Mouse (Mus musculus): ENCODE data around the gene 2310061N02Rik.
"Not testable (repeated sequence)": the region's sequence is repeated elsewhere in the genome, so short reads cannot be mapped to it uniquely, and the experiment has no call there.

The 2310061N02Rik gene

GRCm38 (mm10) chr16:88707496-88708012 is at the start of gene 2310061N02Rik:
TSS of gene 2310061N02Rik (minus strand) at chr16:88707962.
- DNase-seq (ENCODE audit: extremely low spot score), result no peak

GRCm38 (mm10) chr16:88751535-88751934 is 43.8 kb upstream of the 2310061N02Rik start, which contains the start of gene Krtap13:
TSS of gene Krtap13 (minus strand) at chr16:88751635.
- not testable (repeated sequence) for DNase-seq (ENCODE audit: extremely low spot score)

DNA sequence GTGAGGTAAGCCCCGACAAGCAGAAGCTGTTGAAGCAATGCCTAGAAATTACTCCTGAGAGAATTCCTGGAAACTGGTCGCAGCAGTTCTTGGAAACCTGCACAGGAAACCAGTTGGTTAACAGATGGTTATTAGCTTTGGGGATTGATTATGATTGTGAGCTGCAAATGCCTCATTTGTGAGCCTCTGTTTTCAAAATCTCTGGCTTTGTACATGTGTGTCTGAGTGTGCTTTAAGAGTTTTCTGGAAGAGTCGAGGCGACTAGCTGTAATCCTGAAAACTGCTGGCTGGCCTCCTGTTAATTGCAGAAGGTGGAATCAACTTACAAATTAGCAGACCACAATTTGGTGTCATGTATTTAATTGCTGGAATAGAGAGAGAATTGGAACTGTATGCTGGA is 40.2 kb upstream of the 2310061N02Rik start:
- DNase-seq (ENCODE audit: extremely low spot score), result no peak

- DNase-seq (ENCODE audit: extremely low spot score), result no peak
Measured at GRCm38 (mm10) chr16:88744750-88745340, 37.1 kb upstream of the 2310061N02Rik start.

DNA sequence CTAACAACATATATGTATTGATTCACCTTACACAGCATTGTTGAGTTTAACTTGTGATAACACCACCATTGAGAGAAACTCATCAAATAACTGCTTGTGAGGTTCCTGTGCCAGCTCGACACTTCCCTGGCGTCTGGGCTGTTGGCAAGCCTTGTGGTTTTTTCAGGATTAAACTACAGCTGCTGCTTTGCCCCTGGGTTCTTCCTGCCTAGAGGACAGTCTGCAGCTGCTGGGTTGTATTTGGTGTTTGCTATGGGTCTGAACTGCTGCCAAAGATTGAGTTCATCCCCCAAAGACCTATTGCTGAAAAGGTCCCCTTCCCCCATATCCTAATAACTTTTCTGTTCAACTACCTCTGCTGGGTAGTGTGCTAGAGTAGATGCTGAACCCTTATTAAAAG is 27.6 kb upstream of the 2310061N02Rik start:
- no peak for DNase-seq (ENCODE audit: extremely low spot score)

GRCm38 (mm10) chr16:88728812-88729275 is 21.1 kb upstream of the 2310061N02Rik start, which contains the start of gene Krtap13-1:
TSS of gene Krtap13-1 (plus strand) at chr16:88728862.
- no peak for DNase-seq (ENCODE audit: extremely low spot score)

DNA sequence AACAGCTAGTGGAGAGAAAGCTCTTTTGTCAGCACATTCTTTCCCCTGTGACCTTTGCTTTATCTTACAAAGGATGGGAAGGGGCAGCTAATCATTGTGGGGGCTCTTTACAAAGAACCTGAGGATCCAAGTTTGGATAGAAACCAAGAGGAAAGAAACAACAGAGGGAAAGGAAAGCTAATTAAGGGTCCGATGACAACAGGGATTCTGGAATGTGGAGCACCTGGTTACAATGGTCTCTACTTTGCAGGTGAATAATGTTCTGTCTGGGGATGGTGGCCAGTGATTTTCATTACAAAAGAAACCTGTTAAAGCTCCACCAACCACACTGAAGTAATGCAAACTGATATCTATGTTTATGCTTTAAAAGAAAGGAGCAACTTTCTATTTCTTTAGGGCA is 12.3 kb upstream of the 2310061N02Rik start:
- no peak for DNase-seq (ENCODE audit: extremely low spot score)

GRCm38 (mm10) chr16:88716549-88716948 is 8.8 kb upstream of the 2310061N02Rik start:
- no peak for DNase-seq (ENCODE audit: extremely low spot score)

DNA sequence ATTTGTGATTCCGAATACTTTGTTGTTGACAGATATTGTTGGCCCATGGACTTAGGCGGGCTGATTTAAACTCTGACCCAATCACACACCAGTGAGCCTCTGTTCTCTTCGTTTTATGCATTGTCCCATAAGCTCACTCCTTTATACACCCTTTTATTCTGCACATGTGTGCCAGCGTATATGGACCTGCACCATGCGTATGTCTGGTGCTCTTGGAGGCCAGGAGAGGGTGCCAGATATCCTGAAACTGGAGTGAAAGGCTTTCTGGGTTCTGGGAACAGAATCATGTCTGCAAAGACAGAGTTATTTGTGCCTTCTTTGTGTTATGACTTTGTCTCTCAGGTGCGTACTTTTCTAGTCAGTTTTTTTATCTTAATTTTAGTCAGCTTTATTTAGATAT is 3.5 kb upstream of the 2310061N02Rik start:
- no peak for DNase-seq (ENCODE audit: extremely low spot score)

DNA sequence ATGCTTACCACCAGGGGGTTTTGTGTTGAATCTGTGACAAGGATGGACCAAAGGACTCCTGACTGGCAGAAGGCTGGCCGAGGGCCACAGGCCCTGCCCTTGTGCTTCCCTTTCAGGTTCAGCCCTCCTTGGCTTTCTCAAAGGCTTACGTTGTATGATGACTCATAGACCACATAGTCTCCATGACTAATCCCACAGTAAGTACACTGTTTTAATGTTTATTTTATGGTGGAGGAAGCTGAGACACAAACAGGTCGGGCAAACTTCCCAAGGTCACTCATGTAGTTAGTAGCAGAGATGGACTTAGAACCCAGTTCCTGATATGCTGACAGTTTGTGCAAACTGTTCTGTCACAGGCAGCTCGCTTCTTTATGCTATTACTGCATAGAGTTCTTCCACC is 3.0 kb upstream of the 2310061N02Rik start:
- no peak for DNase-seq (ENCODE audit: extremely low spot score)

GRCm38 (mm10) chr16:88701072-88701864 is 6.5 kb downstream of the 2310061N02Rik start:
- DNase-seq (ENCODE audit: extremely low spot score), result no peak

- DNase-seq (ENCODE audit: extremely low spot score), result no peak
Measured at GRCm38 (mm10) chr16:88696256-88696655, 11.5 kb downstream of the 2310061N02Rik start.

GRCm38 (mm10) chr16:88681282-88681681 is 26.5 kb downstream of the 2310061N02Rik start:
- no peak for DNase-seq (ENCODE audit: extremely low spot score)

DNA sequence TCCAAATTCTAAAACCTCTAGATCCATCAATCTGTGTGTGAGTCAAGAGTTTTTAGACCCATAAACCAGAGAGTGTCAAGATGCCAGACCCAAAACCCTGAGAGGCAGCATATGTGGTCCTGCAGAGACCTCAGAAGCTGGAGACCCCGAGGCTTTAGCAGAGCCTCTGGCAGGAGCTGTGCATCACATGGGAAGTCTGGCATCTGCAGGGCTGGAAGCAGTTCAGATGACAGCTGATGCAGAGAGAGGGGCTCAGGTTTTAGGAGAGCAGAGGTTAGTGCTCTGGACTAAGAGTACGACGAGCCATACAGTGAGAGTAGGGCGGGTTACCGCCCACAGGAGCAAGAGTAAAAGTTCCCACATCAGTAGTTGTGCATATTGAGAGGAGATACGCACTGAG is 28.7 kb downstream of the 2310061N02Rik start:
- no peak for DNase-seq (ENCODE audit: extremely low spot score)

DNA sequence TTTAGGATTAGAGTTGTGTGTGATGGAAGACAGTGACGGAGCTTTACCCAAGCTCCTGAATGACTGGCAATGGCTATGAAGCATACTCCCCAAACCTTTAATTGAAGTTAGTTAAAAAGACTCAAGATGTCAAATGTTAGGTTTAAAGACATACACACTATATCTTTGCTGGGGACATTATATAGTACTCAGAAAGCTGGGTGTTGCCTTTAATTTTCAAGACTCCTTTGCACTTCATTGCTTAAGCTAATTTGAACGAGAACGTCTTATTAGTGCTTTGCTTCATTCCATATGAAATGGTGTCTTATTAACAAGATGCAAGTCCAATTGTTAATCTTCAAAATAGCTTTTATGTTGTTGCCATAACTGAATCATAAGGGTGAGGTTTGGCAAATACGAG is 36.2 kb downstream of the 2310061N02Rik start, which contains the start of gene Krtap27-1:
Krtap27-1 (minus strand) TSS at position 101 of the 400 bp plus-strand sequence.
- DNase-seq (ENCODE audit: extremely low spot score), result no peak

DNA sequence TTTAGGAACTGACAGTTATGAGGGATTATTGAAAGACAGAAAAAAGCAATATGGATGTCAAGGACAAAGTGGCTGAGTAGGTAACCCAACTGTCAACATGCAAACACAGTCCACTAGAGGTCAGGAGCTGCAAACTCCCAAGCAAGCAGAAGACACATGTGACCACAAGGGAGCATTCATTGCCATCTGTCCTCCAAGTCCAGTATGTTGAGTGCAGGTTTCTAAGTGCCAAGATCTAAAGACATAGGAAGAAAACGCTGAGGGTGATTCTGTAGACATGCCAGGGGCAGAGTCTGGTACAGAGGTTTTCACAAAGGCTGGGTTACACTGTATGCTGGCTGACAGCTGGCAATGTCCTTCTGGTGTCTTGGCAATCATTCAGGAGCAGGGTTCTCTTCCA is 50.3 kb downstream of the 2310061N02Rik start:
- no peak for DNase-seq (ENCODE audit: extremely low spot score)

Data from embryo, embryonic 9.5 days (tissue).